Mouse (Mus musculus) ES-Bruce4 (cell line): ENCODE data around the gene Actn2.

ENCODE experiments used
- CTCF ChIP-seq: IDR thresholded peaks from one replicate; pipeline ENCODE4 v1.8.1; 2011; ENCODE audit warnings: low read depth, low read length
- EP300 ChIP-seq: IDR thresholded peaks from 2 replicates; pipeline ENCODE4 v1.6.1; 2011; ENCODE audit warnings: low read depth, low read length; ENCODE audit not compliant: insufficient read depth
- POLR2A ChIP-seq: IDR thresholded peaks from one replicate; pipeline ENCODE4 v1.8.1; 2011; ENCODE audit warnings: low read length; ENCODE audit not compliant: insufficient read depth

DNA sequence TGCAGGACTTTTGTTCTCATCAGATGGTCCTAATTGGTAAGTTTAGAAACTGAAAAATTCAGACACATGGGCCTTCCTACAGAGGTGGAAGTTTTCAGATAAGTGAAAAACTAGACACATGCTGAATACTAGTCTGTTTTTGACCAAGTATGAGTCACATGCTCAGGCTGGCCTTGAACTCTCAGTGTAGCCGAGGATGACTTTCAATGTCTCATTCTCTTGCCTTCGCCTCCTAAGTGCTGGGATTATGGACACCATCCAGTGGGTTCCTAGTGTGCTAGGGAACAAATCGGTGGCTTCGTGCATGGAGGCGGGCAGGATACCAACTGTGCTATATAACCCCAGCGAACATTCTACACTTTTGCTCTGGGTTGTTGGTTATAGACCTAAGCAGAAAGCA lies 13.0 kb downstream of the Actn2 start:
- TF ChIP-seq POLR2A (no peak), CTCF (no peak), EP300 (no peak)
